Mouse (Mus musculus) intestine, postnatal 0 days (tissue): ENCODE measurements around the gene Ntf3. TPM values are rescaled to one million over a fixed set of nuclear protein-coding genes. Genes with fewer than 3 reads are reported as not detected.

ENCODE experiments used
- ATAC-seq: fragments of 200-750 bp; cut with Nextera tagmentation; 2 replicates; pipeline ENCODE4 v1.8.0; 2017; ENCODE audit warnings: mild to moderate bottlenecking, moderate TSS enrichment, moderate library complexity
- H3K27ac ChIP-seq: fragments of 300-500 bp; sonication (generic); 2 replicates; pipeline ENCODE4 v1.5.1; 2014; ENCODE audit warnings: mild to moderate bottlenecking, low read depth, low read length, moderate library complexity
- H3K27me3 ChIP-seq: fragments of 300-500 bp; sonication (generic); replicated peaks from 2 replicates; pipeline ENCODE4 v1.6.1; 2014; ENCODE audit warnings: low read length, mixed read lengths; ENCODE audit not compliant: control insufficient read depth, insufficient read depth
- H3K36me3 ChIP-seq: fragments of 300-500 bp; sonication (generic); 2 replicates; pipeline ENCODE4 v1.6.1; 2014; ENCODE audit warnings: mild to moderate bottlenecking, moderate library complexity; ENCODE audit not compliant: control insufficient read depth, insufficient read depth
- H3K4me1 ChIP-seq: fragments of 300-500 bp; sonication (generic); replicated peaks from 2 replicates; pipeline ENCODE4 v1.6.1; 2014; ENCODE audit warnings: antibody characterized with exemption, low read length, mixed read lengths; ENCODE audit not compliant: control insufficient read depth, insufficient read depth
- H3K4me2 ChIP-seq: fragments of 300-500 bp; sonication (generic); replicated peaks from 2 replicates; pipeline ENCODE4 v1.6.1; 2014; ENCODE audit warnings: low read depth, mild to moderate bottlenecking, moderate library complexity
- H3K4me3 ChIP-seq: fragments of 300-500 bp; sonication (generic); 2 replicates; pipeline ENCODE4 v1.5.1; 2014; ENCODE audit warnings: low read depth, low read length
- H3K9ac ChIP-seq: fragments of 300-500 bp; sonication (generic); 2 replicates; pipeline ENCODE4 v1.6.1; 2014; ENCODE audit warnings: mild to moderate bottlenecking, low read depth, low read length
- H3K9me3 ChIP-seq: fragments of 300-500 bp; sonication (generic); 2 replicates; pipeline ENCODE4 v1.6.1; 2016; ENCODE audit warnings: mixed run types; ENCODE audit not compliant: control insufficient read depth
- CTCF ChIP-seq: sonication (generic); IDR thresholded peaks from 2 replicates; pipeline ENCODE4 v1.5.1; 2016; ENCODE audit warnings: low read depth, mild to moderate bottlenecking, control low read depth, antibody characterized with exemption, moderate library complexity
- WGBS: fragments of 180-500 bp; shearing (Covaris S2); extraction: QIAGEN DNeasy Blood & Tissue Kit; methylation state at CpG from one replicate; pipeline ENCODE4 v1.1.7; 2014; 5-methylcytosine and 5-hydroxymethylcytosine counted together
- polyA plus RNA-seq: library from polyadenylated mRNA; unstranded; fragments of >200 nt; fragmentation: Nextera tagmentation; extraction: Ambion mirVana; gene quantifications from 2 replicates; pipeline ENCODE4 v1.2.1, GENCODE M21; 2015

Ntf3 gene
- polyA plus RNA-seq, 1 experiment from 2014 or later: 8.1 TPM

DNA sequence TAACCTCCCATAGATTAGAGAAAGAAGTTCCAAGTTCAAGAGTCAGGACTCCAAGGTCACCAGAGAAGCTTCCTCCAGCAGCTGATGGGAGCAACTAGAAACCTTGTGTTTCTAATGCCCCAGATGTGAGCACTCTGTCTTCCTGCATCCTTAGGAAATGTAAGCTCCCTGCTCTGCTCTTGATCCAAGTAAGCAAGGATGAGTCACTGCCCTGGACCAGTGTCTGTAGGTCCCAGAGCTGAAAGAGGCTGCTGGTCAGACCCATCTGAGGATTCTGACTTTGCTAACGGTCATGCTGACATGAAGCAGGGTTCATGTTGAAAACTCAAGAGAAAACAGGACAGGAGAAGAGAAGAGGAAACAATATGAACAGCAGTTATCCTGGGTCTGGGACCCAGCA is 76.6 kb downstream of the Ntf3 start:
- no peak overlapping the region for H3K9ac ChIP-seq
- no peaks in the 10 kb centered on the region for H3K9me3 ChIP-seq
- H3K4me2 ChIP-seq: no peak overlapping the region
- no peak overlapping the region for H3K4me3 ChIP-seq
- TF ChIP-seq CTCF: no peak
- H3K27me3 ChIP-seq: no peaks in the 10 kb centered on the region
- no peak for ATAC-seq
- WGBS: 66% methylated on average over 1 of the region's 1 CpGs
- H3K36me3 ChIP-seq: no peaks in the 10 kb centered on the region
- no peaks in the 10 kb centered on the region for H3K4me1 ChIP-seq
- H3K27ac ChIP-seq: no peak overlapping the region

- Histone ChIP-seq H3K36me3 (no peaks in the 10 kb centered on the region), H3K27me3 (no peaks in the 10 kb centered on the region), H3K9me3 (no peaks in the 10 kb centered on the region), H3K27ac (no peak overlapping the region), H3K4me1 (no peaks in the 10 kb centered on the region), H3K4me2 (no peak overlapping the region), H3K9ac (no peak overlapping the region), H3K4me3 (no peak overlapping the region)
- ATAC-seq: no peak
- TF ChIP-seq CTCF: no peak
- WGBS: 88% methylated on average over 12 of the region's 12 CpGs
Measured at GRCm38 (mm10) chr6:126088489-126089265, 78.0 kb downstream of the Ntf3 start.

- no peak for ATAC-seq
- Histone ChIP-seq H3K4me2 (no peak overlapping the region), H3K4me3 (no peak overlapping the region), H3K9me3 (no peaks in the 10 kb centered on the region), H3K36me3 (no peaks in the 10 kb centered on the region), H3K9ac (no peak overlapping the region), H3K27me3 (no peaks in the 10 kb centered on the region), H3K27ac (no peak overlapping the region), H3K4me1 (no peaks in the 10 kb centered on the region)
- WGBS: 71% methylated on average over 3 of the region's 3 CpGs
- TF ChIP-seq CTCF: no peak
Measured at GRCm38 (mm10) chr6:126086321-126086950, 80.3 kb downstream of the Ntf3 start.

DNA sequence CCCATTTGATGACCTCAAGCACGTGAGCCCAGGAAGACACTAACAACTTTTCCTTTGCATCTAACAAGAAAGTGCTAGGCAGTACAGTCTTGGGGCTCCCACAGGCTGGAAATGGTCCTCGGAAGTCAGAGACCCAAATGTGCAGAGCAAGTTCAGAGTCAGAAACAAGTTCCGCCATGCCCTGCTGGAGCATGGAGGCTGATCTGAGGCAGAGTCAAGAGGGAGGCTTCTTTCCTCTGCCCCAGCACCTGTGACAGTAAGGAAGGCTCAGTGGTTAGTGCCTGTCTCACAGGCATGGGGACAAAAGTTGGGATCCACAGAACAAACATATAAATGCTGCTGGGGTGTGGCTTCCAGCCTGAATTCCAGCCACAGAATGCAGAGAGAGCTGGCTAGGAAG is 86.2 kb downstream of the Ntf3 start:
- no peaks in the 10 kb centered on the region for H3K9me3 ChIP-seq
- H3K4me2 ChIP-seq: no peak overlapping the region
- no peak overlapping the region for H3K9ac ChIP-seq
- no peaks in the 10 kb centered on the region for H3K27me3 ChIP-seq
- H3K4me3 ChIP-seq: no peak overlapping the region
- H3K36me3 ChIP-seq: no peaks in the 10 kb centered on the region
- WGBS: 82% methylated on average over 3 of the region's 3 CpGs
- H3K27ac ChIP-seq: no peak overlapping the region
- no peaks in the 10 kb centered on the region for H3K4me1 ChIP-seq
- ATAC-seq: no peak
- no peak for TF ChIP-seq CTCF

GRCm38 (mm10) chr6:126057706-126058105 is 109.0 kb downstream of the Ntf3 start:
- Histone ChIP-seq H3K36me3 (no peaks in the 10 kb centered on the region), H3K4me2 (no peak overlapping the region), H3K4me3 (no peak overlapping the region), H3K27me3 (no peaks in the 10 kb centered on the region), H3K27ac (no peak overlapping the region), H3K4me1 (no peaks in the 10 kb centered on the region), H3K9me3 (no peaks in the 10 kb centered on the region), H3K9ac (no peak overlapping the region)
- 62% methylated on average over 3 of the region's 3 CpGs for WGBS
- TF ChIP-seq CTCF: no peak
- ATAC-seq: no peak

GRCm38 (mm10) chr6:126053136-126053535 is 113.6 kb downstream of the Ntf3 start:
- Histone ChIP-seq H3K27me3 (no peaks in the 10 kb centered on the region), H3K4me2 (no peak overlapping the region), H3K4me1 (no peaks in the 10 kb centered on the region), H3K36me3 (no peaks in the 10 kb centered on the region), H3K9ac (no peak overlapping the region), H3K27ac (no peak overlapping the region), H3K4me3 (no peak overlapping the region), H3K9me3 (no peaks in the 10 kb centered on the region)
- 61% methylated on average over 5 of the region's 5 CpGs for WGBS
- no peak for TF ChIP-seq CTCF
- no peak for ATAC-seq
